Comparison of ENCODE assay signal across 24 mouse cellular contexts in the genomic region with DNA sequence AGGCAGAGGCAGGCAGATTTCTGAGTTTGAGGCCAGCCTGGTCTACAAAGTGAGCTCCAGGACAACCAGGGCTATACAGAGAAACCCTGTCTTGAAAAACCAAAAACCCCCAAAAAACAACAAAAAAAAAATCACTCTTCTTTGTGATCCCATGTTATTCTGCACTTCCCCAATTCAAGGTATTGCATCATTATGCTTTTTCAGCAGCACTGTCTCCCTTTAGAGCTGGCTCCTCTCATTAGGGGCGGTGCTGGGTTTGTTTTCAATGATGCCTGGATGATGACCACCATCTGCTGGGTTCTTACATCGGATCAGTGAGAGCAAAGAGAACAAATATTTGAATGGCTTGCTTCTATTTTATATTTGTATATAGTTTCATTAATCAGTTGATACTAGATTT. TPM values are rescaled to one million over a fixed set of nuclear protein-coding genes. Genes with fewer than 3 reads are reported as not detected.
DNase-seq lines count a peak whose midpoint lies in the region; ATAC-seq and TF ChIP-seq lines count a peak whose summit lies in the region.
"Had no signal": no experiment of that assay in that cellular context is flagged by ENCODE, and none has a peak within 500 bp of the region (broad histone marks: within the 10 kb centered on the region; RNA-seq: fewer than 3 reads in every experiment).

No protein-coding gene starts in this region.

- no peak for TF ChIP-seq CTCF in gastrocnemius, adult 2 months (IDR thresholded peaks at IDR 0.05)

- no peak overlapping the region for H3K4me3 ChIP-seq in macrophage (ENCODE audit: inconsistent target)
- H3K4me3 ChIP-seq in forebrain, embryonic 16.5 days (replicated peaks; ENCODE audit: low read length): no peak overlapping the region
- H3K4me3 ChIP-seq in gastrocnemius, adult 2 months: no peak overlapping the region
- H3K4me3 ChIP-seq: embryonic facial prominence, embryonic 10.5 days; forebrain, embryonic 15.5 days; heart, embryonic 10.5 days; hindbrain, embryonic 13.5 days had no signal

- no peaks in the 10 kb centered on the region for H3K9me3 ChIP-seq in forebrain, embryonic 16.5 days (ENCODE audit: control insufficient read depth, low read length)
- H3K9me3 ChIP-seq: embryonic facial prominence, embryonic 10.5 days; forebrain, embryonic 15.5 days; heart, embryonic 10.5 days; hindbrain, embryonic 13.5 days had no signal

- peak; percentile 36 for DNase-seq in 3T3-L1 (ENCODE audit: low read depth, low spot score)
- DNase-seq in 416B (ENCODE audit: low read depth): peak; percentile 64
- peak; percentile 36 for DNase-seq in MN1 (ENCODE audit: low spot score)
- DNase-seq in gastrocnemius, adult 2 months: no peak
- no peak for DNase-seq in left cerebral cortex, postnatal 4 days
- DNase-seq: adrenal gland, postnatal 14 days; cerebellum, adult 2 months; cerebellum, postnatal 10 days; gastrocnemius, postnatal 14 days; heart, postnatal 10 days; kidney, adult 11 months had no signal

- H3K4me2 ChIP-seq in forebrain, embryonic 16.5 days (ENCODE audit: low read length): no peak overlapping the region
- H3K4me2 ChIP-seq: forebrain, embryonic 15.5 days; hindbrain, embryonic 13.5 days had no signal

- peaks cover 5% of the 10 kb centered on the region for H3K4me1 ChIP-seq in forebrain, embryonic 16.5 days (replicated peaks; ENCODE audit: control insufficient read depth, insufficient read depth, low read length)

- H3K9ac ChIP-seq in forebrain, embryonic 16.5 days (replicated peaks; ENCODE audit: low read depth, low read length): no peak overlapping the region
- H3K9ac ChIP-seq: forebrain, embryonic 15.5 days; hindbrain, embryonic 13.5 days had no signal

- H3K36me3 ChIP-seq in macrophage (ENCODE audit: inconsistent target): no peaks in the 10 kb centered on the region
- H3K36me3 ChIP-seq in forebrain, embryonic 16.5 days (ENCODE audit: control insufficient read depth, insufficient read depth): no peaks in the 10 kb centered on the region
- H3K36me3 ChIP-seq: embryonic facial prominence, embryonic 10.5 days; forebrain, embryonic 15.5 days; heart, embryonic 10.5 days; hindbrain, embryonic 13.5 days had no signal

- 27% methylated on average over 2 of the region's 2 CpGs for WGBS in macrophage (ENCODE audit: missing documents)
- WGBS in forebrain, embryonic 16.5 days: 73% methylated on average over 2 of the region's 2 CpGs

- intact Hi-C loops in gastrocnemius, adult 2 months (cut with DNase I): no loop called here
- intact Hi-C loops in left cerebral cortex, postnatal 4 days (cut with DNase I): no loop called here

- no peaks in the 10 kb centered on the region for H3K27me3 ChIP-seq in forebrain, embryonic 16.5 days (replicated peaks; ENCODE audit: control insufficient read depth, insufficient read depth, low read length)
- H3K27me3 ChIP-seq: forebrain, embryonic 15.5 days; hindbrain, embryonic 13.5 days; Patski had no signal

- ATAC-seq in forebrain, embryonic 16.5 days: no peak
- ATAC-seq: activated CD4-positive, CD25-positive, alpha-beta regulatory T cell, adult 4 months; forebrain, embryonic 15.5 days; hindbrain, postnatal 0 days; Patski had no signal

- H3K27ac ChIP-seq in macrophage: peak overlapping the region; percentile 43
- no peak overlapping the region for H3K27ac ChIP-seq in forebrain, embryonic 16.5 days (ENCODE audit: low read length)
- no peak overlapping the region for H3K27ac ChIP-seq in gastrocnemius, adult 2 months
- H3K27ac ChIP-seq: embryonic facial prominence, embryonic 10.5 days; forebrain, embryonic 15.5 days; heart, embryonic 10.5 days; hindbrain, embryonic 13.5 days; hindbrain, postnatal 0 days had no signal

- no peaks in the 10 kb centered on the region for H3K79me2 ChIP-seq in macrophage (ENCODE audit: inconsistent target)

RNA-seq across cellular contexts. Expression of gene Spats2, which starts 3.1 kb away (rescaled TPM):
- 1 to 10 TPM in 23 of 26 experiments, under 1 TPM in 3; 0.58 to 7.9 (median 3.8) TPM for total RNA-seq in macrophage (2018; cell fraction: chromatin; rRNA removed)
- 1 to 10 TPM; 2.0 to 4.2 (median 3.1) TPM for total RNA-seq in macrophage (2018; cell fraction: cytosol; rRNA removed)
- total RNA-seq in macrophage (2018; cell fraction: nucleus; rRNA removed): 1 to 10 TPM in 25 of 26 experiments, under 1 TPM in 1; 0.86 to 5.4 (median 3.0) TPM
- polyA plus RNA-seq in macrophage (2018): 2.7 to 4.0 TPM (median 3.2 TPM) in 3 replicates
- 39.5 and 44.6 TPM in 2 replicates for polyA plus RNA-seq in forebrain, embryonic 16.5 days (2015; fragmentation: Nextera tagmentation; extraction: Ambion mirVana)
- total RNA-seq in gastrocnemius, adult 2 months (2021): 1 to 10 TPM; 3.7 to 4.3 TPM
- total RNA-seq in left cerebral cortex, postnatal 4 days (2021): 10 to 100 TPM; 39.7 to 46.0 TPM
- total RNA-seq: hematopoietic stem cell, adult 5-6 weeks had no signal
- polyA plus RNA-seq: activated CD4-positive, CD25-positive, alpha-beta regulatory T cell, adult 4 months had no signal

RNA-seq across cellular contexts. Expression of gene Dnajc22, which starts 29.7 kb away (rescaled TPM):
- not detected for total RNA-seq in macrophage (2018; cell fraction: chromatin; rRNA removed)
- not detected for total RNA-seq in macrophage (2018; cell fraction: cytosol; rRNA removed)
- total RNA-seq in macrophage (2018; cell fraction: nucleus; rRNA removed): not detected
- polyA plus RNA-seq in macrophage (2018): not detected in 3 replicates
- polyA plus RNA-seq in forebrain, embryonic 16.5 days (2015; fragmentation: Nextera tagmentation; extraction: Ambion mirVana): 0.27 and 0.51 TPM in 2 replicates
- total RNA-seq in gastrocnemius, adult 2 months (2021): not detected
- total RNA-seq in left cerebral cortex, postnatal 4 days (2021): under 1 TPM in 1 of 2 experiments, not detected in 1; 0.30 TPM
- total RNA-seq: hematopoietic stem cell, adult 5-6 weeks had no signal
- polyA plus RNA-seq: activated CD4-positive, CD25-positive, alpha-beta regulatory T cell, adult 4 months; embryonic facial prominence, embryonic 14.5 days; frontal cortex, adult 2 months had no signal

RNA-seq across cellular contexts. Expression of gene C1ql4, which starts 35.0 kb away (rescaled TPM):
- not detected for total RNA-seq in macrophage (2018; cell fraction: chromatin; rRNA removed)
- not detected for total RNA-seq in macrophage (2018; cell fraction: cytosol; rRNA removed)
- total RNA-seq in macrophage (2018; cell fraction: nucleus; rRNA removed): not detected
- not detected in 3 replicates for polyA plus RNA-seq in macrophage (2018)
- 0.71 TPM in 1 of 2 replicates, not detected in the other for polyA plus RNA-seq in forebrain, embryonic 16.5 days (2015; fragmentation: Nextera tagmentation; extraction: Ambion mirVana)
- total RNA-seq in gastrocnemius, adult 2 months (2021): not detected
- not detected for total RNA-seq in left cerebral cortex, postnatal 4 days (2021)
- total RNA-seq: adrenal gland, adult 18-20 months; adrenal gland, postnatal 14 days; gastrocnemius, postnatal 14 days; heart, postnatal 10 days; hematopoietic stem cell, adult 5-6 weeks had no signal
- polyA plus RNA-seq: activated CD4-positive, CD25-positive, alpha-beta regulatory T cell, adult 4 months; frontal cortex, adult 2 months had no signal

RNA-seq across cellular contexts. Expression of gene Troap, which starts 48.3 kb away (rescaled TPM):
- 10 to 100 TPM in 3 of 26 experiments, 1 to 10 TPM in 22, under 1 TPM in 1; 1.00 to 24.6 (median 3.1) TPM for total RNA-seq in macrophage (2018; cell fraction: chromatin; rRNA removed)
- 1 to 10 TPM in 7 of 26 experiments, under 1 TPM in 18, not detected in 1; 0.08 to 2.0 (median 0.55) TPM for total RNA-seq in macrophage (2018; cell fraction: cytosol; rRNA removed)
- total RNA-seq in macrophage (2018; cell fraction: nucleus; rRNA removed): 10 to 100 TPM in 1 of 26 experiments, 1 to 10 TPM in 18, under 1 TPM in 5, not detected in 2; 0.35 to 12.5 (median 1.5) TPM
- polyA plus RNA-seq in macrophage (2018): 2.4 to 2.6 TPM in 2 of 3 replicates, not detected in the other
- polyA plus RNA-seq in forebrain, embryonic 16.5 days (2015; fragmentation: Nextera tagmentation; extraction: Ambion mirVana): 15.9 and 17.3 TPM in 2 replicates
- total RNA-seq in gastrocnemius, adult 2 months (2021): not detected
- total RNA-seq in left cerebral cortex, postnatal 4 days (2021): 1 to 10 TPM; 4.7 to 5.8 TPM
- total RNA-seq: adrenal gland, adult 18-20 months had no signal

Comparison
In these comparisons a context has a peak if more than half of its experiments do, and no peak if none do; other contexts are left out.
1. DNase-seq: peak in 3T3-L1 (single experiment), 416B (single experiment) and MN1 (single experiment); none in gastrocnemius, adult 2 months (single experiment) and left cerebral cortex, postnatal 4 days (single experiment).
2. RNA of gene Spats2, which starts 3.1 kb away (total RNA-seq): 39.7 to 46.0 TPM in left cerebral cortex, postnatal 4 days; 3.7 to 4.3 TPM in gastrocnemius, adult 2 months; every median in the first group is over 4 times any median in the second.